Mouse (Mus musculus): ENCODE results near the gene Rad51c.
A peak's percentile ranks its signal among the peaks of the same experiment; 100 is the strongest.

Rad51c gene

DNA sequence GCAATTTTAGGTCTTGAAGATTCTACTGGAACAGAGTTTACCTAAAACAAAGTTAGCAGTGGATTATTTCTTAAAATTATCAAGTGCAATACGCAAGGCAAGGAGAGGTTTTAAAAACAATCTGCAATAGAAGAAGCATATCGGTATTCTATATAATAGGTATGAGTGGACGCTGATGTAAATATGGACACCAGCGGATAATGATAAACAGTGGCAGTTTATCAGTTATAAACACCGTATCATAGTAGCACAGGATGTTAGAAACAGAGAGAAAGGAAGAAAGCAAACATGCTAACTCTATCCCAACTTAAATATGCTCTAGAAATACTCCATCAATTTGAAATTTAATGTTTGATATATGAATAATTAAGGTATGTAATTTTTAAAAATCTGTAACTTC, 39.6 kb downstream of the Rad51c start:
- DNase-seq: no peak

DNA sequence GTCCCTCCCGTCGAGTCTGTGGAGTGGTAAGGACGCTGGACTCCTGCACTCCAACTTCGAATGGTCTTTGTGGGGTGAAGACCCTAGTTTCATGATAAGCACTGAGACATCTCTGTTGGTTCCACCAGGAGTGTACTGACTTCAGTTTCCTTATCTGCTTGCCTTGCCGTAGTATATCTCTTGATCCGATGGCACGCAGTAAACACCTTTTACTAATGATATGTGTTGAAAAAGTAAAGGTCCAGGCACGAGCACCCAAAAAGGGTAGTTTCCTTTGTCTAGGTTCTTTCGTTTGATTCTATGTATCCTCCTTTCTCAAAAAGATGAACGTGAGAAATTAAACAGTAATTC, 45.5 kb downstream of the Rad51c start:
- DNase-seq: no peak

DNA sequence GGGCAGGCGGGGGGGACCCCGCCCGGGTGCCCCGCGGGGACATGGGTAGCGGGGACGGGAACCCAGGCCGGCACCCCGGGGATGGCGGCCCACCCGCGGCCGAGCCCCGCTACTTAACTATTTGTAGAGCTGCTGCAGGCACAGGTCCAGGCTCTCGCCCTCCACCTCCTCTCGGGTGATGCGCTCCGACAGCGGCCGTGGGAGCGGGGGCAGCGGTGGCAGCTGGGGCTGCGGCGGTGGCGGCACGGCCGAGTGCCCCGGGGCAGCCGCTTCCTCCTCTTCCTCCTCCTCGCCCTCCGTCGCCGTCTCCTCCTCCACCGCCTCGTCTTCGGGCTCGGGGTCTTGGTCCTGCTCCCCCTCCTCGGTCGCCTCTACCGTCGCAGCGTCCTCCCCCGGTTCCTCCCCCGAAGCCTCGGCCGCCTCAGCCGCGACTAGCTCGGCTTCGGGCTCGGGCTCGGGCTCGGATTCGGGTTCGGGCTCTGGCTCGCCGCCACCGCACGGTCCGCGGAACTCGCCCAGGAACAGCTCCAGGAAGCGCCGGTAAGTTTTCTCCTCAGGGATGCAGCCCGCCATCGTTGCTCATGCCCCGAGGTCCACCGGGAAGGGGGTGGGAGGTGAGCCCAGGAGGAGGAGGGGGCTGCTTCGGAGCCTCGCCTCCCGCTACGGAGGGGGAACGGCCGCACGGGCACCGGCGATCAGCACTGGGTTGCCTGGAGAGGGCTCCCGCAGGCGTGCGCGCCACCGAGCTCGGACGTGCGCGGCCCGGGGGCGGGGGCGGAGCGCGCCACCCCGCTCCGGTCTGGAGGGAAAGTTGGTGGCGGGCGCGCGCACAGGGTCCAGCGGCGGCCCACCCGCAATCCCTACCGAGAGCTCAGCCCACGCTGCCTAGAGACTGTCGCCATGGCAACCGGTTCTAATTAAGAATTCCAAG, 46.2 kb downstream of the Rad51c start, which contains the start of gene Ppm1e:
Gene Ppm1e (minus strand): TSS at position 693 of the 931 bp plus-strand sequence.
- peak; percentile 87 for DNase-seq

DNA sequence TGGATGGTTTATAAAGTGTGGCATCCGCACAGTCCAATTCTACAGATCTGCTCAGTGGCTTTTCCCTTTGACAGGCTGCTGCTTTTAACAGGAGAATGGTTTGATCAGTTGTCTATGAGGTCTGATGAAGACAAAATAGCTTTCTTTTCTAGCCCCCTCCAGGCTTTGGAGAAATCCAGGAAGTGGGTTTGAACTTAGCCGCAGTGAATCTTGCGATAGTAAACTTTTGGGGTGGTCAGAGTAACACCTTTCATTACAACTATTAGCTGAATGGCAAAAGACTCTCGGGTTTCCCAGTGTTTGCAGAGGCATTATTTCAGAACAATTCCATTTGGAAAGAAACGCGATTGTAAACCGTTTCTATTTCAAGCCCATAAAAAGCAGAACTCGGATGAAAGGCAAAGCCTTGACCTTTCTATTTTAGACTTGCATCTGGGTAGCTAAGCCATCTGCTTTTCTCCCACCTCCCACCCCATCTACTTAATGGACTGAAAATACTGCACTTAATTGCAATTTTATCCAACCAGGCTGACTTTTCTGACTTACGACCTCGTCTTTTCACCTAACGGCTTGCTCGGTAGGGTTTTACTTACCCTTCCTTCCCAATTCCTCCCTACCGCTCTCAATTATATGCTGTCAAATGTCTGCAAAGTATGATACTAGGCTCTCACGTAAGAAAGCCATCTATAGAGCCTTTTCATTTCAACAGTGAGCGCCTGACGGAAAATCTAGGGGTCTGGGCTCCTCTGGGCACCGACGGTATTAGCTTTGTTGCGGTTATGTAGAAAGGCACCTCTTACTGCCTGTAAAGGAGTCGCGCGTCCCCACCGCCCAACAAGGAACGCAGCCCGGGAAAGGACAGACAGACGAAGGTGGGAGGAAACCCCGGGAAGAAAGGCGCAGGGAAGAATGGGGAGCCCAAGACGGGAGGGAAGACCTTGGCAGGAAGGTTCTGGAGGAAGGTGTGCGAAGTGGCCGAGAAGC, 47.1 kb downstream of the Rad51c start:
- peak; percentile 32 for DNase-seq

DNA sequence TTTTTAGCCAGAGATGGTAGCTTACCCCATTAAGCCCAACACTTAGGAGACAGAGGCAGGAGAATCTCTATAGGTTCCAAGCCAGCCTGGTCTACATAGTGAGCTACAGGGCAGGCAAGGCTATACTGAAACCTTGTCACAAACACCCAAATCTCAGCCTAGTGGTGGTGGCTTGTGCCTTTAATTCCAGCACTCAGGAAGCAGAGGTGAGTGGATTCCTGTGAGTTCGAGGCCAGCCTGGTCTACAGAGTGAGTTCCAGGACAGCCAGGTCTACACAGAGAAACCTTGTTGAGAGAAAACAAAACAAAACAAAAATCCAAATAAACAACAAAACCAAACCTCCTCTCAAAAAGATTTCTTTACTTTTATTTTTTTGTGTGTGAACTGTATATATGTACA, 49.9 kb downstream of the Rad51c start:
- DNase-seq: no peak

DNA sequence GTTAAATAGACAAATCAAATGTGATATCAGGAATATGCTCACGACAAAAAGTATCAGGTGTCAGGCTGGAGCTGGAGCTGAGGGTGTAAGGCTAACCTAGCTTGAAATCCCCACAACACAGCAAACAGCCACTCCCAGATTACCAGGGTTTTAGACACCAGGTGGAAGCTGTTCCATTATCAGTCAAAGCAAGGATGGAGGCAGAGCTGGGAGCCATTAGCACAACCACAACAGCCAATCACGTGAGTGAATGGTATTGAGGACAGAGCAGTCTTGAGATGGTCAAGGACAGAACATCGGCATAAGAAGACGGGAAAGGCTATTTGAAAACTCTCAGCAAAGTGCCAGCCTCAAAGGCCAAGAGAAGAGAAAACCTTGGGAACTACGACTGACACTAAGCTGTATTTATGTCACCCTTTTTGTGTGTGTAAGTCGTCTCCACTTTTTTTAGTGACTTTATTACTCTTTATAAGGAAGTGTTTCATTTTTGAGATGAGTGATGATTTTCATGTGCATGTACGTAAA, 51.0 kb downstream of the Rad51c start:
- DNase-seq: no peak

Data from right cerebral cortex, postnatal 4 days (tissue).